Mouse (Mus musculus): ENCODE results near the gene Macrod2. TPM values are rescaled to one million over a fixed set of nuclear protein-coding genes. Genes with fewer than 3 reads are reported as not detected.

Gene Macrod2
- total and polyA plus RNA-seq, 2 experiments from 2014 or later: 49.7 to 80.7 TPM

DNA sequence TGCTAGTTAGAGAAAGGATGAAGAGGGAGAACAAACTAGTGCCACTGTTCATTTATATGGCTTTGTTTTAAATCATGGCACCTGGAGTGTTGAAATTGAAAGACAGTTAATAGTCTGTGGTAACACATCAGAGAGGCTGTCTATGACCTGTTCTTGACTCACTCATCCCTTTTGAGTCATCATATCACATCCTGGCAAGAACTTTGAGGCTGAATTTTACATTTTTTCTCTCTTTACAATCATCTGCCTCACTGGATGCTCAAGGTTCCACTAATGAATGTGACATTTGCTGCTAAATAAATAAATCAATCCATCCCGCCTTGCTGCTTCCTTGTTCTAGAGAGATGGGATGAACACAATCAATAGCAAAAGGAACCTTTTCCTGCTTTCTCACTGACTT is 1068.8 kb downstream of the Macrod2 start:
- H3K4me3 ChIP-seq (ENCODE audit: low read depth, low read length): no peak overlapping the region
- no peak overlapping the region for H3K9ac ChIP-seq
- DNase-seq (no peak), ATAC-seq (no peak)
- H3K36me3 ChIP-seq (ENCODE audit: insufficient read depth): no peaks in the 10 kb centered on the region
- H3K9me3 ChIP-seq (ENCODE audit: low read length): no peaks in the 10 kb centered on the region
- WGBS: 91% methylated on average over 1 of the region's 1 CpGs
- H3K4me2 ChIP-seq (ENCODE audit: low read depth): no peak overlapping the region
- no peak for TF ChIP-seq CTCF (IDR thresholded peaks at IDR 0.05; ENCODE audit: low read depth)
- H3K27ac ChIP-seq (ENCODE audit: low read depth, low read length): no peak overlapping the region
- no peaks in the 10 kb centered on the region for H3K27me3 ChIP-seq (ENCODE audit: insufficient read depth, low read length)
- no peaks in the 10 kb centered on the region for H3K4me1 ChIP-seq (ENCODE audit: insufficient read depth)

DNA sequence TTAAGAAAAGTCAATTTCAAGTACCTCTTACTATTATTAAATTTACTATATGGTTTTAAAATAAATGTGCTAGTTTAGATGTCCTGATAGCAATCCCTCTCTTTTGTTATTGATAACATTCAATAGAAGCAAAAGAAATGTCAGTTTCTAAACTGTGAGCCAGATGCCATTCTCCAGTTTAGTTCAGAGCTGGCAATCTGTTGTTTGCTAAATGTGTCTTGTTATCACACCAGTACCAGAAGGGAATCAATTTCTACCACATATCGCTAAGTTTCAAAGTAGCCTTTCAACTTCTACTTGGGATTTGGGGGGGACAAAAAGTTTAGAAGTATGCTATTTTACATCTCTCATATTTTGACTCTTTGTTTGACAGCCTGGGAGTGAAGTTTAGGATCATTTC is 1077.7 kb downstream of the Macrod2 start:
- WGBS: 60% methylated on average over 1 of the region's 1 CpGs
- no peak for ATAC-seq

DNA sequence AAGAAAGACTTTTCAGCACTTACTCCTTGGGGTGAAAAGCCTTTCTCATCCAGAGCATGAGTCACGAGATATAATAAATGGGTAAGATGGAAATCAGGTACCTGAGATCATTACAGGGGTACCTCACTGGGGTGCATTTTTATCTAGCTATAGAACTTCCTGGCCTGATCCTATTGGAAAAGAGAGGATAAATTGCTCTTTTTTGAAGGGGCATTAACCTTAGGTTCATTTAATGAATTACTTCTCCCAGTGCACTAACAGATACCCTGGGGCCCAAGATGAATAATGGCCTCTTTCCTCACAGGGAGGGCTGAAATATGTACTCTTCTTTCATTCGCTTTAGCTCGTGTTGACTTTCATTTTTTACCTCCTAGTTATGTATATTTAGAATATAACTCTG is 1082.5 kb downstream of the Macrod2 start:
- Histone ChIP-seq H3K4me1 (ENCODE audit: insufficient read depth) (no peaks in the 10 kb centered on the region), H3K4me2 (ENCODE audit: low read depth) (no peak overlapping the region), H3K9me3 (ENCODE audit: low read length) (no peaks in the 10 kb centered on the region), H3K27ac (ENCODE audit: low read depth, low read length) (no peak overlapping the region), H3K36me3 (ENCODE audit: insufficient read depth) (no peaks in the 10 kb centered on the region), H3K9ac (no peak overlapping the region), H3K27me3 (ENCODE audit: insufficient read depth, low read length) (no peaks in the 10 kb centered on the region), H3K4me3 (ENCODE audit: low read depth, low read length) (no peak overlapping the region)
- DNase-seq (no peak), ATAC-seq (no peak)
- WGBS: 75% methylated on average over 3 of the region's 3 CpGs
- no peak for TF ChIP-seq CTCF (IDR thresholded peaks at IDR 0.05; ENCODE audit: low read depth)

More for the DNA sequence above, 1077.7 kb downstream of the Macrod2 start:
- H3K4me2 ChIP-seq (ENCODE audit: low read depth): no peak overlapping the region
- H3K27me3 ChIP-seq (ENCODE audit: insufficient read depth, low read length): no peaks in the 10 kb centered on the region
- H3K36me3 ChIP-seq (ENCODE audit: insufficient read depth): no peaks in the 10 kb centered on the region
- no peak for TF ChIP-seq CTCF (IDR thresholded peaks at IDR 0.05; ENCODE audit: low read depth)
- no peak overlapping the region for H3K9ac ChIP-seq
- H3K4me3 ChIP-seq (ENCODE audit: low read depth, low read length): no peak overlapping the region
- no peaks in the 10 kb centered on the region for H3K9me3 ChIP-seq (ENCODE audit: low read length)
- no peaks in the 10 kb centered on the region for H3K4me1 ChIP-seq (ENCODE audit: insufficient read depth)
- DNase-seq: peak; percentile 4
- H3K27ac ChIP-seq (ENCODE audit: low read depth, low read length): no peak overlapping the region

DNA sequence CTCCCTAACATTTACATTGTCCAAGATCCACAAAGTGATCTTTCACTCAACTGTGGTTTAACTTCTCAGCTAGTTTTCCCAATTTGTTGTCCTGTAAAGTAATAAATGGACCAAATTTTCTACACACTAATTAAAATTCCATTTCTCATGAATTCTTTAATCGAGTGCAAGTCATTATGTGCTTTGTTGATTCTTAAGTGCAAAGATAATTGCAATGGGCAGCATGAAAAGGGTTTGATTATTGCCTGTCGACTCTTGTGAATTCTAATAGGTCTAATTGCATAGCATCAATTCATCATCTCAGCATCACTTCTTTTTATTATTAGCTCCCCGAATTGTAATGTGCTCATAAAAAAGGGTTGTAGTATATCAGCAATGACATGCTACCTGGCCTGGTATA is 1095.4 kb downstream of the Macrod2 start:
- no peak overlapping the region for H3K27ac ChIP-seq (ENCODE audit: low read depth, low read length)
- WGBS: 21% methylated on average over 3 of the region's 3 CpGs
- TF ChIP-seq CTCF (IDR thresholded peaks at IDR 0.05; ENCODE audit: low read depth): no peak
- no peaks in the 10 kb centered on the region for H3K27me3 ChIP-seq (ENCODE audit: insufficient read depth, low read length)
- H3K36me3 ChIP-seq (ENCODE audit: insufficient read depth): no peaks in the 10 kb centered on the region
- no peak overlapping the region for H3K4me2 ChIP-seq (ENCODE audit: low read depth)
- H3K9me3 ChIP-seq (ENCODE audit: low read length): no peaks in the 10 kb centered on the region
- no peak for ATAC-seq
- no peak overlapping the region for H3K9ac ChIP-seq
- no peak for DNase-seq
- H3K4me3 ChIP-seq (ENCODE audit: low read depth, low read length): no peak overlapping the region
- H3K4me1 ChIP-seq (ENCODE audit: insufficient read depth): no peaks in the 10 kb centered on the region

DNA sequence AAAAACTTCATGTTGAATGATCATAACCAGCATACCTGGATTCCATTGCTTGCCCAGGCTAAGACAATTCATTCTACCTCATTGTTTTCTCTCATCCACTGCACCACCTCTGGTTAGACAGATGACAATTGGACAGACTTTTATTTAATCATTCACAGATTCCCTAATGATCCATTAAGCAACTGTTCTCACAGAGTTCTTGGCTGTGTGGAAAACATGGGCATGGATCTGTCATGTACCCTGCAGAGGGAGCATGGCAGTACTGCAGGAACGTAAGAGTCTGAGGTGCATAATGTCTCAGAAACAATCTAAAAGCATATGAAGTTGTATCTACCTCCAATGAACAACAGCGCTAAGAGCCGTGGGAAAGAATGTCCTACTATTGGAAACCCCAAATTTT is 1110.3 kb downstream of the Macrod2 start:
- Histone ChIP-seq H3K4me3 (ENCODE audit: low read depth, low read length) (no peak overlapping the region), H3K4me1 (ENCODE audit: insufficient read depth) (no peaks in the 10 kb centered on the region), H3K27me3 (ENCODE audit: insufficient read depth, low read length) (no peaks in the 10 kb centered on the region), H3K9me3 (ENCODE audit: low read length) (no peaks in the 10 kb centered on the region), H3K27ac (ENCODE audit: low read depth, low read length) (no peak overlapping the region), H3K9ac (no peak overlapping the region), H3K36me3 (ENCODE audit: insufficient read depth) (no peaks in the 10 kb centered on the region), H3K4me2 (ENCODE audit: low read depth) (no peak overlapping the region)
- TF ChIP-seq CTCF (IDR thresholded peaks at IDR 0.05; ENCODE audit: low read depth): no peak
- WGBS: 94% methylated on average over 3 of the region's 3 CpGs
- DNase-seq (no peak), ATAC-seq (no peak)

DNA sequence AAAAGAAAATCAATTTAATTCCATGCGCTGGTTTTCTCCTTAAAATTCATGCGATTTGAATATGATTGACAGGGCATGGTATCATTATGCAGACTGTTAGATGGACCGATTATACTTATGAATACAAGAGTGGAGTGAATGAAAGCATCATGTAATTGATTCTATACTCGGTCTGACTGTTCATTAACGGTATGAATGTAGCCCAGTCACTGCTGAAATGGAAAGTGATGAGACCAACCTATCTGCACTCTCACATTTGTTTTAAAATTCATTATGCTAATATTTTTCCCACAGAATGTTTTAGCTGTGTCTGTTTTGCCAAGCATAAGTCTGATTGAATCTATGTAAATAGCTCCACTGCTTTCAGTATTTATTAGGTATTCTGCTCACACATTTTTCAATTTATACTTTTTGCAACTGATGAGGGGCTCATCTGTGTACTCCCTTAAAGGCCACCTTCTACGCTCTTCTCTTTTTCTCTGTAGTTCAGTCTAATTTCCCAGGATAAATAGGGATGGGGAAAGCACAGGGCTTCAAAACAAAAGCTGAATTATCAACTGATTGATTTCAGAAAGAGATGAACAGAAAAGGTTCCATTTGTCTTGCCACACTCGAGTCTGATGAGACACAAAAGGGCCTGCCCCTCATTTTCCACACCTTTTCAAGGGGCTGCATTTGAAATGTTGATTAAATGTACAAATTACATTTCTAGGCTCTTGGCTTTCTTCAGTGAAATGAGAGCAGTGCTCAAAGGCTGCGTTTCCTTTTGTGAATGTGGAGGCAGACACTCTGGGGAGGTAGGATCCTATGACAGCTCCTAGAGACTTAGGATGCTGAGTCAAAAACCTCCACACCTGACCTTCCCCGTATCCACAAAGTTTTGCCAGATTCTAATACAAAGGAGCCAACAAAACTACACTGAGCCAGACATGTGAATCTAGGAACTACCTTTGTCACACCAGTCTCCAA is 1113.1 kb downstream of the Macrod2 start:
- no peaks in the 10 kb centered on the region for H3K36me3 ChIP-seq (ENCODE audit: insufficient read depth)
- no peak overlapping the region for H3K9ac ChIP-seq
- H3K4me1 ChIP-seq (ENCODE audit: insufficient read depth): no peaks in the 10 kb centered on the region
- peak; percentile 48; the same call in 1 of the 2 replicates for ATAC-seq
- peak; percentile 6 for DNase-seq
- H3K27ac ChIP-seq (ENCODE audit: low read depth, low read length): no peak overlapping the region
- no peak overlapping the region for H3K4me2 ChIP-seq (ENCODE audit: low read depth)
- no peaks in the 10 kb centered on the region for H3K27me3 ChIP-seq (ENCODE audit: insufficient read depth, low read length)
- no peak for TF ChIP-seq CTCF (IDR thresholded peaks at IDR 0.05; ENCODE audit: low read depth)
- H3K4me3 ChIP-seq (ENCODE audit: low read depth, low read length): no peak overlapping the region
- WGBS: 26% methylated on average over 9 of the region's 9 CpGs
- H3K9me3 ChIP-seq (ENCODE audit: low read length): no peaks in the 10 kb centered on the region

DNA sequence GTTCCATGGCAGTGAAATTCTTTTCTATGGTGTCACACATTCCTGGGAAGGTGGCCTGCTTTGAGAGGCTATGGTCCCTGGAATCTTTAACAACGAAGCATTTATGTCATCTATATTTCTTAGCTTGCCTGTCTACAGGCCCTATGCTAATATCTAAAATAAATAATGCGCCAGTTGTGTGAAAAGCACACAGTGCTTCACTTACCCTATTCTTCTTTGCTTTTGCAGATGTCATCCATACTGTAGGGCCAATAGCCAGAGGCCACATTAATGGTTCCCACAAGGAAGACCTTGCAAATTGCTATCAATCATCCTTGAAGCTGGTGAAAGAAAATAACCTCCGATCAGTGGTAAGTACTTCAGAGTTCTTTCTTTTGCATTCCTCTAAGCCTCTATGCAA is 1119.9 kb downstream of the Macrod2 start:
- Histone ChIP-seq H3K9ac (no peak overlapping the region), H3K27ac (ENCODE audit: low read depth, low read length) (no peak overlapping the region), H3K4me3 (ENCODE audit: low read depth, low read length) (no peak overlapping the region), H3K4me1 (ENCODE audit: insufficient read depth) (no peaks in the 10 kb centered on the region), H3K36me3 (ENCODE audit: insufficient read depth) (no peaks in the 10 kb centered on the region), H3K27me3 (ENCODE audit: insufficient read depth, low read length) (no peaks in the 10 kb centered on the region), H3K9me3 (ENCODE audit: low read length) (no peaks in the 10 kb centered on the region), H3K4me2 (ENCODE audit: low read depth) (no peak overlapping the region)
- DNase-seq: no peak
- ATAC-seq: no peak
- WGBS: 41% methylated on average over 3 of the region's 3 CpGs
- TF ChIP-seq CTCF (IDR thresholded peaks at IDR 0.05; ENCODE audit: low read depth): no peak

All from forebrain, postnatal 0 days (tissue).